Mouse (Mus musculus) midbrain, embryonic 14.5 days (tissue): Measurements from ENCODE around the gene Mapk12. TPM values are rescaled to one million over a fixed set of nuclear protein-coding genes. Genes with fewer than 3 reads are reported as not detected.

Experiments
- ATAC-seq: fragments of 200-750 bp; cut with Nextera tagmentation; 2 replicates; pipeline ENCODE4 v1.8.0; 2017; ENCODE audit warnings: moderate number of reproducible peaks, moderate library complexity; ENCODE audit not compliant: low FRiP score, low TSS enrichment
- DNase-seq: peaks from one replicate; pipeline ENCODE4 v3.0.0-alpha.2; 2015
- H3K27ac ChIP-seq: fragments of 300-500 bp; sonication (generic); replicated peaks from 2 replicates; pipeline ENCODE4 v1.5.1; 2014; ENCODE audit warnings: mild to moderate bottlenecking, low read depth, low read length, moderate library complexity
- H3K27me3 ChIP-seq: fragments of 300-500 bp; sonication (generic); 2 replicates; pipeline ENCODE4 v1.6.1; 2014; ENCODE audit warnings: low read length, control low read depth, mixed read lengths; ENCODE audit not compliant: control insufficient read depth, insufficient read depth
- H3K36me3 ChIP-seq: fragments of 300-500 bp; sonication (generic); 2 replicates; pipeline ENCODE4 v1.6.1; 2014; ENCODE audit warnings: low read length, control low read depth; ENCODE audit not compliant: control insufficient read depth, insufficient read depth
- H3K4me1 ChIP-seq: fragments of 300-500 bp; sonication (generic); 2 replicates; pipeline ENCODE4 v1.6.1; 2014; ENCODE audit warnings: mild to moderate bottlenecking, antibody characterized with exemption, low read length, control low read depth; ENCODE audit not compliant: control insufficient read depth, insufficient read depth
- H3K4me2 ChIP-seq: fragments of 300-500 bp; sonication (generic); 2 replicates; pipeline ENCODE4 v1.6.1; 2014; ENCODE audit warnings: mild to moderate bottlenecking, low read length, moderate library complexity
- H3K4me3 ChIP-seq: fragments of 300-500 bp; sonication (generic); replicated peaks from 2 replicates; pipeline ENCODE4 v1.5.1; 2014; ENCODE audit warnings: low read depth, low read length
- H3K9ac ChIP-seq: fragments of 300-500 bp; sonication (generic); replicated peaks from 2 replicates; pipeline ENCODE4 v1.6.1; 2014; ENCODE audit warnings: mild to moderate bottlenecking, low read length, moderate library complexity
- H3K9me3 ChIP-seq: fragments of 300-500 bp; sonication (generic); 2 replicates; pipeline ENCODE4 v1.6.1; 2016; ENCODE audit warnings: low read length, control low read depth, mixed read lengths; ENCODE audit not compliant: control insufficient read depth
- whole genome bisulfite sequencing: fragments of 180-500 bp; shearing (Covaris S2); extraction: QIAGEN DNeasy Blood & Tissue Kit; methylation state at CpG from one replicate; pipeline ENCODE4 v1.1.7; 2014; 5-methylcytosine and 5-hydroxymethylcytosine counted together
- polyA plus RNA-seq: library from polyadenylated mRNA; unstranded; fragments of >200 nt; fragmentation: Nextera tagmentation; extraction: Ambion mirVana; gene quantifications from 2 replicates; pipeline ENCODE4 v1.2.1, GENCODE M21; 2014

Gene Mapk12
- polyA plus RNA-seq, 1 experiment from 2014 or later: 4.1 TPM

DNA sequence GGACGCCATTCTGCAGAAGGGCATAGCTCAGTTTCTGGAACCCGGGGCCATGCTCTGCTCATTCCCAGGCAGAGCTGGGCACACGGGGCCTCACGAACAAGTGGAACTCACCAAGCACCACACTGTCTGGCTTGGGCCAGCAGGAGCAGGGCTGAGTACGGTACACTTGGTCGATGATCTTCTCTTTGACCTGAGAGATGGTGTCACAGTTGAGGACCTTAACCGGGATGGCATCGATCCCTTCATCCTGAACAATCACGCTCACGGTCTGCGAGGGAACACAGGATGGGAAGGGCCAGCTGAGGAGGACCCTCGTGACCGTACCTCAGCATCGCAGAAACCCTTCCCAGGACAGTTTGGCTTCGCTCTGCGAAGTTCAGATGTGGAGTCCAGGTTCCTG lies 18.0 kb upstream of the Mapk12 start:
- WGBS: 95% methylated on average over 16 of the region's 16 CpGs
- H3K4me2 ChIP-seq: no peak overlapping the region
- H3K9ac ChIP-seq: no peak overlapping the region
- ATAC-seq (no peak), DNase-seq (no peak)
- H3K36me3 ChIP-seq: peaks cover 100% of the 10 kb centered on the region
- H3K9me3 ChIP-seq: no peaks in the 10 kb centered on the region
- H3K4me1 ChIP-seq: no peaks in the 10 kb centered on the region
- no peak overlapping the region for H3K4me3 ChIP-seq
- no peak overlapping the region for H3K27ac ChIP-seq
- H3K27me3 ChIP-seq: no peaks in the 10 kb centered on the region

DNA sequence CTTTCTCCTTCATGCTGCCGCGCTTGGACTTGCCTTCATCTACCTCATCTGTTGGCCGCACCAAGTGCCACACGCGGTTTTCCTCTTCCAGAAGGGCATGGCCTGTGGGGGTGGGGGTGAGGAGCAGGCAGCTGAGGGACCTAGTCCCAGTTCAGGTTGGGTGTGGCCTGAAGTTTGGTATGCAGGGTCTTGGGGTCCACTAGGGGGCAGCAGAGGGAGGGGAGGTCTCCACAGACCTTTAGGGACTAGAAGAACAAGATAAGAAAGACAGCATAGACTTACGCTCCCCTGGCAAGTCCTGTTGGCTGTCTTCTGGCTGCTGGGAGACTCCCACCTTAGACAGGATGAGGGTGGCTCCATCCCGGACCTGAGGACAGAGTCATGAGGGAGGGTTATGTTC lies 17.5 kb upstream of the Mapk12 start:
- Histone ChIP-seq H3K27ac (no peak overlapping the region), H3K36me3 (peaks cover 96% of the 10 kb centered on the region), H3K4me2 (no peak overlapping the region), H3K9me3 (no peaks in the 10 kb centered on the region), H3K27me3 (no peaks in the 10 kb centered on the region), H3K4me1 (no peaks in the 10 kb centered on the region), H3K4me3 (no peak overlapping the region), H3K9ac (no peak overlapping the region)
- ATAC-seq (no peak), DNase-seq (peak; percentile 86)
- WGBS: 72% methylated on average over 7 of the region's 7 CpGs

DNA sequence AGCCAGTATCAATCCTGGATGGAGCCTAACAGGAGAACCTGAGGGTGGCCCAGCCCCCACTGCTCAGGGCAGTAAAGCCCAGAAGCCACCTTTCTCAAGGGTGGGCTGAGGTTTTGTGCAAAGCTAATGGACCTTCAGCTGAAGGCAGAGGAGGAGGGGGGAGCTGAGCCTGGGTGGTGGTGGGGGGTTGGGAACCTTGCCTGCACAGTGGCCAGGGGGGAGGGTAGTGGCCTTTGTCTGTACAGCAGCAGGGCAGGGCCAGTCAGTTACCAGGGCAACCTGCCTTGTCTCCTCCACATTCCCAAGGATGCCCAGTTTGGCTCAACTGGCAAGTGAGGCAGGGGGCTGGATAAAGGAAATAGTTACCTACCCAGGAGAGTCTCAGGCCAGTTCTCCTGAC lies 11.8 kb upstream of the Mapk12 start:
- H3K36me3 ChIP-seq: peaks cover 40% of the 10 kb centered on the region
- ATAC-seq (peak; percentile 59; the same call in 1 of the 2 replicates), DNase-seq (peak; percentile 68)
- no peak overlapping the region for H3K4me2 ChIP-seq
- no peak overlapping the region for H3K9ac ChIP-seq
- no peaks in the 10 kb centered on the region for H3K27me3 ChIP-seq
- H3K9me3 ChIP-seq: no peaks in the 10 kb centered on the region
- peak overlapping the region; percentile 66 for H3K27ac ChIP-seq
- no peak overlapping the region for H3K4me3 ChIP-seq
- H3K4me1 ChIP-seq: peaks cover 29% of the 10 kb centered on the region

DNA sequence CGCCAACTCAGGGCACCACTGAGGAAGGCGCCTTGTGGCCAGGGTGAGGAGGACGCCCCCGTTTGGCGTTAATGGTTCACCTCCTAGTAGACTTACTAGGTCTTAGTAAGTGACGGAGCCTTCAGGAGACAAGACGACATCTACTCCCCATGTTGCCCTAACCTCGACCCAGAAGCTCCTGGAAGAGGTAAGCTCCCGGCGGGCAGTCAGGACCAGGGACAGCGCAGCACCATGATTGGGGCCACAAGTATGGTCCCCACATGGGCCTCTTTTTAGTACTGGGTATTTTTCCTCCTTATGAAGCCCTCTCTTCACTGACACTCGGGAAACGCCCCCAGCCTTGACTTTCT lies 9.5 kb upstream of the Mapk12 start:
- no peaks in the 10 kb centered on the region for H3K9me3 ChIP-seq
- 5% methylated on average over 13 of the region's 13 CpGs for WGBS
- H3K9ac ChIP-seq: peak overlapping the region; percentile 90
- peak overlapping the region; percentile 79 for H3K4me2 ChIP-seq
- ATAC-seq: no peak
- H3K27ac ChIP-seq: peak overlapping the region; percentile 90
- H3K36me3 ChIP-seq: peaks cover 25% of the 10 kb centered on the region
- no peaks in the 10 kb centered on the region for H3K27me3 ChIP-seq
- DNase-seq: peak; percentile 61
- peaks cover 39% of the 10 kb centered on the region for H3K4me1 ChIP-seq
- H3K4me3 ChIP-seq: peak overlapping the region; percentile 73

DNA sequence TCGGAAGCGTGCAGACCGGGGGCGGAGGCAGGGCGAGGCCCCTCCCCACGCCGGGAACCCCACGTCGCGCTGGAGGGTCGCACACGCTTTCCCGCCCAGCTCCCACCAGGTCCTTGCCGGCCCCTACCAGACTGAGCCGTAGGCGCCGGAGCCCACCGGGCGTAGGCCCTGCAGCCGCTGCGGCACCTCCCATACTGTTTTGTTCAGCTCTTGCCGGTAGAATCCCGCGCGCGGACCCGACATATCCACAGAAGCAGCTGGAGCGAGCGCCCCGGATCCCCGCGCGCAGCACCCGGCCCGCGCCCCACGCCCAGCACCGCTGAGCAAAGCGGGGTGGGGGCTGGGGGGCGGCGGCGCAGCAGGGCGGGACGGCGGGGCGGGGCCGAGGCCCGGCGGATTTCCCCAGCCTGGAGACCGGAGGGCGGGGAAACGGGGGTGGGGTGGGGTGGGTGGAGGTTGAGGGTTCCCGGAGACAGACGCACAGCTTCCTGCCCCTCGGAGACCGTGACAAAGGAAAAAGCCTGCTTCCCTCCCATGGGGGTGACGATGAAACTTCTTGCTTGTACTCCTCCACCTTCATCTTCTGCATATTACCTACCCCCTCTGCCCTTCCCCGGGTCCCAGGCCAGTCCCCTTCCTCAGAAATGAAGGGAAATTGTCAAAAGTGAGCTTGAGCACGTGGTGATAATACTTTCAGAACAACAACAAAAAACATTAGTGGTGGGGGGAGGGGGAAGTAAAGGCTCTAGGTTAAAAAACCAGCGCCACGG lies 9.0 kb upstream of the Mapk12 start, which contains the start of gene Mapk11:
Mapk11 (minus strand) TSS at position 358 of the 770 bp plus-strand sequence.
- Histone ChIP-seq H3K9me3 (no peaks in the 10 kb centered on the region), H3K36me3 (peaks cover 25% of the 10 kb centered on the region), H3K4me1 (peaks cover 39% of the 10 kb centered on the region), H3K27ac (peak within 1 kb of the TSS; percentile 90), H3K9ac (peak within 1 kb of the TSS; percentile 90), H3K4me2 (peak within 1 kb of the TSS; percentile 79), H3K4me3 (peak within 1 kb of the TSS; percentile 73), H3K27me3 (no peaks in the 10 kb centered on the region)
- ATAC-seq (peak; percentile 66), DNase-seq (peak; percentile 81)
- under 1% methylated on average over 59 of the region's 61 CpGs for WGBS

DNA sequence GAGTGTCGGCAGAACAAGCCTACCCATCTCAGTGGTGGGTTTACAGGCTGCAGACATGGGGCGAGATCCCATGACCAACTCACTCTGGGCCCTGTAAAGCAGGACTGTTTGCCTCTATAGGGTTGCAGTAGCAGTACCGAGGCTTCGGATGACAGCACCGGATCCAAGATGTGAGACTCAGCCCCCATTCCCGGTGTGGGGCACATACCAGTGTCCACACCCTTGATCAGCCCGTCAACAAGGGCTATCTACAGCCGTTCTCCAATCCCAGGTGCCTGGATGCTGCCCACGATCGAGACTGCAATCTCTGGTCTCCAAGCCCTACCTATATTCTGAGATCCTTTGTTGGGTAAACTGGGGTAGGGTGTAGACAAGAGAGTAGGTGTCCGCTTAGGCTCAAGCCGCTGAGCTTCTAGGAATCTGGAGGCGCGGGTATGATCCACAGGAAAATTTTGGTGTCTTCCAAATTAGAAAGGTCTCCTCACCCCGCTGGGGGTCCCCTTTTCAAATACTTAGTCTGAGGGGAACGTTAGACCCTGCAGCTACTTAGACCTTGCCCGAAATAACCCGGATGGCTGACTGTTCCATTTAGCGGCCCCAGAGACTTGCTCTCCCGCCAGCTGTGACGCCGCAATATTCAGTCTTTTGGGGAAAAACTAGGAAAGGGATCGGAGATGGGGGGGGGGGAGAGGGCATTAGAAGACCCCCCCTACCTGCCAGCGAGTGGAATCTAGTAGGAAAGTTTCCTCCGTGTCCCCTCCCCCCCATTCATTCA lies 8.2 kb upstream of the Mapk12 start:
- Histone ChIP-seq H3K27ac (peak overlapping the region; percentile 90), H3K4me2 (peak overlapping the region; percentile 79), H3K27me3 (no peaks in the 10 kb centered on the region), H3K36me3 (peaks cover 24% of the 10 kb centered on the region), H3K4me3 (peak overlapping the region; percentile 73), H3K9me3 (no peaks in the 10 kb centered on the region), H3K4me1 (peaks cover 39% of the 10 kb centered on the region), H3K9ac (peak overlapping the region; percentile 90)
- 3% methylated on average over 25 of the region's 25 CpGs for WGBS
- ATAC-seq (no peak), DNase-seq (no peak)

DNA sequence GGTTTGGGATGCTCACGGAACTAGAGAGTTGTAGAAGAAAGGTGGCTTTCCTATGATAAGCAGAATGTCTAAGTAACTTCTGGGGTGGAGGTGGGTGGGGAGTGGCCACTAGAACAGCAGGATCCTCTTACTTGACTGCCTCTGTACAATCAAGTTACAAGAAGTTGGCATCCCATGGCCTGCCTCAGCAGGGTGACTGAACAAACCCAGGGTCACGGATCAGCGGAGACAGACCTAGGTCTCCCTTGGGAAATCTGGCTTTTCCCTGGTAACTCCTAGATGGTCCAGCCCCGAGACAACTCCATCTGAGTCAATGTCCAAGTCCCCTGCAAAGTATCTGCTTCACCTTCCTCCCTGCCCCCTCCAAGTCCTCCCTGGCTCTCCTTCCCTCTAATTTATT lies 7.4 kb upstream of the Mapk12 start:
- no peak for DNase-seq
- H3K27ac ChIP-seq: 0 out of 2 replicates have a peak overlapping the region, but pooled peaks have one; percentile 90
- H3K4me2 ChIP-seq: peak overlapping the region; percentile 79
- H3K36me3 ChIP-seq: peaks cover 29% of the 10 kb centered on the region
- no peaks in the 10 kb centered on the region for H3K27me3 ChIP-seq
- peaks cover 39% of the 10 kb centered on the region for H3K4me1 ChIP-seq
- H3K9ac ChIP-seq: peak overlapping the region; percentile 90; the same call in 1 of the 2 replicates
- H3K4me3 ChIP-seq: peak overlapping the region; percentile 73
- ATAC-seq: no peak
- WGBS: 28% methylated on average over 4 of the region's 4 CpGs
- no peaks in the 10 kb centered on the region for H3K9me3 ChIP-seq

DNA sequence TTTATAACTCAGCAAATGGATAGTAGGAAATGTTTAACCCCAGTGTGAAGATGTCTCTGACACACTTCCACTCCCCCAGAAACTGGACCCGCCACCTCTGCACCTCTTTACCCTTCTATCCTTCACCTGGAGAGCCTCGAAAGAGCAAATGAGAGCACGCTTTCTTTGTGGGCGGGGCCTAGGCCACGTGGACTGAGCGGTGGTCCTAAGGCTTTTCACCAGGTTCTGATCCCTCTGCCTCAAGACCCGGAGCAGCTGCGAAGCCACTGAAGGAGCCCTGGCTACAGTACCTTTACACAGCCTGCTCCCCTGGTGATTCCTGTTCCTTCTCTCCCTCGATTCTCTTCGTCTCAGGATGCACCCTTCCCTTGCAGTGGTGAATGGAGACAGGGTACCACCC lies 7.0 kb upstream of the Mapk12 start:
- WGBS: 15% methylated on average over 10 of the region's 10 CpGs
- peak; percentile 60 for DNase-seq

More for the DNA sequence above, 7.0 kb upstream of the Mapk12 start:
- Histone ChIP-seq H3K9ac (peak overlapping the region; percentile 70), H3K4me1 (peaks cover 38% of the 10 kb centered on the region), H3K4me2 (peak overlapping the region; percentile 79), H3K27me3 (no peaks in the 10 kb centered on the region), H3K4me3 (peak overlapping the region; percentile 73), H3K27ac (peak overlapping the region; percentile 85; the same call in 1 of the 2 replicates), H3K36me3 (peaks cover 33% of the 10 kb centered on the region), H3K9me3 (no peaks in the 10 kb centered on the region)
- ATAC-seq: no peak
